Mouse (Mus musculus): Measurements from ENCODE around the gene Pnkd. TPM values are rescaled to one million over a fixed set of nuclear protein-coding genes. Genes with fewer than 3 reads are reported as not detected.

Pnkd gene
- total RNA-seq (2017) = 11.6 and 17.2 TPM in 2 replicates

DNA sequence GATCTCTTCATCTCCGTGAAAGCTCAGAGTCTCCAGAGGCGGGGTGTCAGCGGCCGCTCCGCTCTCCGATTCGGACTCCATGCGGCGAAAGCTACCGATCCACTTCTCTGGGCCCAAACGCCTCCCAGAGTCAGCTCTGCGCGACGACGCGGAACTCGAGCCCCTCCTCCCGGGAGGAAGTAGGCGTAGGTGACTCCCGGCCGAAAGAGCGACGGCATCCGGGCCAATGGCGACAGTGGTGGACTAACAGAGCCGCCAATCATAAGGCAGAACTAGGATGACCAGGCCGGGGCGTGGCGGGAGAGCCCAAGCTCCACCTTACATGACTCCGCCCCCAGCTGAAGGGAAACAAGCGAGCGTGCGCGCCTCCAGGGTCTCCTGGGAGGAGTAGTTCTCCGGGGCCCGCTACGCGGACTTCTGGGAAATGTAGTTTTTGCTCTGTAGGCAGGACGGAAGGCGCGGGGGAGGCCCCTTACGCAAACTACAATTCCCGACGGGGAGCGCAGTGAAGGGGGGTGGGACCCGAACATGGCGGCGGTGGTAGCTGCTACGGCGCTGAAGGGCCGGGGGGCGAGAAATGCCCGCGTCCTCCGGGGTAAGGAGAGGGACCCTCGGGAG is at the start of gene Pnkd, which contains the start of gene Aamp:
Gene Pnkd (plus strand): TSS at position 388 of the 618 bp plus-strand sequence.
Gene Aamp (minus strand): TSS at position 196 of the 618 bp plus-strand sequence.
- peak; percentile 90 for ATAC-seq (replicated peaks; ENCODE audit: low read depth, poor library complexity, severe bottlenecking)

DNA sequence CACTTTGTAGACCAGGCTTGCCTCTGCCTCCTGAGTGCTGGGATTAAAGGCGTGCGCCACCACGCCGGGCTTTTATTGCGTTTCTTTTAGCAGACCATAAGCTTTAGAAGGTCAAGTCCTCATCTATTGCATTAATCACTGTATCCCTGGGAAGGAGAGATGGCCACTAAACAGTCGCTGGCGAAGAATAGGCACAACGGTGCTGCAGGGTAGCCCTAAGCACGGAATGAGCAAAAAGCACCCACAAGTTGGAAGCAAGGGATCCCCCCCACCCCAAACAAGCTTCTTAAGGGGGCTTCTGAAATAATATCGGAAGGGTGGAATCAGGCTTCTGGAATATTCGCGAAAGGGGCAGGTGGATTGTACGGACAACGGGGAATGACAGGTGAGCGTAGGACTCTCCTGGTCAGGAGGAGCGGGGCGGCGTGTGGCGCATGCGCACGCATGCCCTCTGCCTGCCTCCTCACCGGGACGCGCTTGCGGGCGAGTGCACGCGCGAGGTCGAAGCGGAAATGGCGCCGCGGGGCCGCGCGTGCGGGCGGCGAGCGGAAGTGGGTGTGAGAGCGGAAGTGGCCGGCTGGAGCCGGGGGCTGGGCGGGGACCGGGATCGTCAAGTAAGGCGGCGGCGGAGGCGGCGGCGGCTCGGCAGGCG is 48.7 kb upstream of the Pnkd start, which contains the start of gene Arpc2:
Gene Arpc2 (plus strand): TSS at position 147 of the 652 bp plus-strand sequence.
- ATAC-seq (replicated peaks; ENCODE audit: low read depth, poor library complexity, severe bottlenecking) = peak; percentile 58

GRCm38 (mm10) chr1:74236590-74237317 is 48.0 kb upstream of the Pnkd start:
- peak; percentile 50 for ATAC-seq (replicated peaks; ENCODE audit: low read depth, poor library complexity, severe bottlenecking)

DNA sequence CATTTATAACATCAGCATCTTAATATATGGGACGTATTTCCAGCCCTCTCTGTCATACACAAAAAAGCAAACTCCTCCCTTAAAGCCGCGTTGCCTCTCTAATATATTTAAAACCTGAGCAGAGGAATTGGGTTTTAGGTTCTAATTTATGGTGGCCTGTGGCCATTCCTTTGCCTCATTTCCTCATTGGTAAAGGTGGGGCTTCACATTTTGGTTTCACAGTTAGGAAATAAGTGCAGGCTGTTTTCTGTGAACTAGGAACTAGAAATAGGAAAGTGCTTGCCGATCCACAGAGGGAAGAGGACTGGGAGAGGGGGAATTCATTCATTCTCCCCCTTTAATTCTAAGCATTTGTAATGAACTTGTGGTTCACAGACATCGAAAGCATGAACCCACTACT is 47.1 kb upstream of the Pnkd start:
- ATAC-seq (replicated peaks; ENCODE audit: low read depth, poor library complexity, severe bottlenecking) = peak; percentile 12

- peak; percentile 36 for ATAC-seq (replicated peaks; ENCODE audit: low read depth, poor library complexity, severe bottlenecking)
Observed at GRCm38 (mm10) chr1:74238136-74238535, 46.6 kb upstream of the Pnkd start.

GRCm38 (mm10) chr1:74239162-74239561 is 45.6 kb upstream of the Pnkd start:
- ATAC-seq (replicated peaks; ENCODE audit: low read depth, poor library complexity, severe bottlenecking) = no peak

DNA sequence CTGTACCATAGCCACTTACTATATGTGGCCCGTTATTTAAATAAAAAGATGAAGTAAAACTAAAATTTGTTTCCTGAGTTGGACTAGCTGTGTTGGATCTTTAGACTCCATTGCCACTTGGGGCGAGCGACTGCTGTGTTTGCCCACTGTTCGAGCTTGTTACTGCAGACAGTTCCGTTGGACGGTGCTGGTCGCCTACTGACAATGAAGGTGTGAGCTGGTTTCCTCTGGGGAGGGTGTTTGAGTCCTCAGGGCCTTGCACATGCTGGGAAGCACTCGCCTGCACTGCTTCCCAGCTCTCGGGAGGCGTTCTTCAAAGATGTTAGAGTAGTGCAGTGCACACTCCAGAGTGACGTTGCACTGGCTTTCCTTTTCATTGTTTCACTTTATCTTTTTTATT is 45.1 kb upstream of the Pnkd start:
- no peak for ATAC-seq (replicated peaks; ENCODE audit: low read depth, poor library complexity, severe bottlenecking)

DNA sequence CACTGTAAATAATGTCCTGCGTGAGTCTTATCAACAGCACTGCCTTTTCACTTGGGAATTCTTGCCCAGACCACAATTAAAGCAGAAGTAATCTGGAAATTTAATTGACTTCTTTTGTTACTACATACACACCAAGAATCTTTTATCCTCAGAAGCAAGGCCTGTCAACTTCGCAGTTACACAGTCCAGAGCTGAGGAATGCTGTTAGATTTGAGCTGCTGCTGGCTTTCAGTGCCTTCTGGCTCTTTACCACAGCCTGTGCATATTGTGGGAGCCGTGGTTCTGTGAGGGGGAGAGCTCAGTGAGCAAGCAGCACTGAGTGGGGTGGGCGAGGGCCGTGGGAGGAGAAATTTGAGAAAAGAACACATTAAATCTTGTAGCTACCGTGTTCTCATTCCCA is 44.4 kb upstream of the Pnkd start:
- ATAC-seq (replicated peaks; ENCODE audit: low read depth, poor library complexity, severe bottlenecking) = no peak

DNA sequence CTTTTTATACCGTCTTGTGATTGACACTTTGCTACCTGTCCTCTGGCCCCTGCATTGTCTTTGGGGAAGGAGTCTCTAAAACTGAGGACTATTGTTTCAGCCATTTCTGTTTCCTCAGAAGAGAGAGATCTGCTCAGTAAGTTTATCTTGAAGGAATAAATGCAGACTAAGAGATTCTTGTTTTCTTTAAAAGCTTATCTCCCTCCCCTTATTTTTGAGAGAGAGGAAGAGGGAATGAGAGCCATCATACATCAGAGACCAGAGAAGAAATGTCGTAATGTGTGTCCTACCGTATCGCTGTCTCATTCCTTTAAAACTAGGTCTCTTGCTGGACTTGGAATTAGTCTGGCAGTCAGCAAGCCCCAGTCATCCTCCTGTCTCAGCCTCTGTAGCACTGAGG is 43.9 kb upstream of the Pnkd start:
- no peak for ATAC-seq (replicated peaks; ENCODE audit: low read depth, poor library complexity, severe bottlenecking)

DNA sequence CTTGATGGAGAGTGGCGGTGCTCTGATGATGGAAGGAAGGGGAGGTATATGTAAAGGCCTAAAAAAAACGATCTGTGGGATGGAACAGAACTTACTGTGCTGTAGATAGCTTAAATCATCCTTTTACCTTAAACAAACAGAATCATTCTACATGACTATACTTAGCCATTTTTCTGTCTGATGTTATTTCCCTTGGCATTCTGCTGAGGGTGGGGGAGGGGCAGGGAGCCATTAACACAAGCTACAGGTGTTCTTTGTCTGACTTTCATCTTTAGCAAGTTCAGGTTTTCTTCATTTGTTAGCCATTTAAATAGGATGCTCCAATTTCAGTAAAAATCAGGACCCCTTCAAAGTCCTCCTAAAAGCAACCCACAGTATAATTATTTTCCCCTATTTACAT is 39.2 kb upstream of the Pnkd start:
- ATAC-seq (replicated peaks; ENCODE audit: low read depth, poor library complexity, severe bottlenecking) = no peak

GRCm38 (mm10) chr1:74248799-74249198 is 35.9 kb upstream of the Pnkd start:
- peak; percentile 97 for ATAC-seq (replicated peaks; ENCODE audit: low read depth, poor library complexity, severe bottlenecking)

DNA sequence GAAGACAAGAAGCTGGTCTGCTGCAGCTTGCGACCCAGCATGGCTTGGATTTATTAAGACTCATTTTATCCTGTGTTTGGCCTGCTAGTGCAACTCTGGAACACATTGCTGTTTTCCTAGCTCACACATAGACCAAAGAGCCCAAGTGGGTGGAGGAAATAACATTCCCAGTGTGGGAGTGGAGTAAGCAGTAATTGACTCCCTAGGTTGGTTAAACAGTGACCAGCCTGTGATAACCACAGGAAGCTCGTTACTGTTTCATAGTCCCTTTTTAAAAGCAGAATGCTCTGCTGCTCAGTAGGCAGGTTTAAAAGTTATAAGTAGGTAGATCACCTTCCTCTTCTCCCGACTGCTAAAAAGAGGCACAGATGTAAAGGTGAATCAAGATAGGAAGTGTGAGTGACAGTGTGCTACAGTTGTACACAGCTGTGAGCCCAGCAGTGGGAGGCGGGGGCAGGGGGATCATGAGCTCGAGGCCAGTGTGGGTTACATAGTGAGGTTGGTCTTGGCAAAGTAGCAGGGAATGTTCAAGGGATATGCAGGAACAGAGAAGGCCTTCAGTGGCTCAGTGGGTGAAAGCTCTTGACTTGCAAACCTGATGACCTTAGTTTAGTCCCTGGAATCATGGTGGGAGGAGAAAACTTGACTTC is 35.3 kb upstream of the Pnkd start:
- no peak for ATAC-seq (replicated peaks; ENCODE audit: low read depth, poor library complexity, severe bottlenecking)

DNA sequence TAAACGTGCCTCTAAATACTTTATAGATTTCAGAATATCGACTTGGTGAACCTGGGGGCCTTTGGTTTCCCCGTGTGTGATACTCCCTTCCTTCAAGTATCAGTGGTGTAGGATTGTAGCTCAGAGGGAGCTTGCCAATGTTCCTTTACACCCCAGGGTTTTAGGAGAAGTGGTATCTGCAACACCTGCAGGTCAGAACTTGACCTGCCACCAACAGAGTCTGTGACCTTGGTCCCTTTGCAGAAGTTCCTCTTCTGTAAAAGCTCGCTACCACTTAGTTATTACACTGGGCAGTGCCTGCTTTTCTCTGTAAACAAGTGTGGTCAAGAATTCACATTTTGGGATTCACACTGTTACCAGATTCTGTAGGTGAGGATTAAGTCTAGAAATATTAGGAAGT is 34.6 kb upstream of the Pnkd start:
- 0 out of 2 replicates have a peak, but pooled peaks have one; percentile 13 for ATAC-seq (replicated peaks; ENCODE audit: low read depth, poor library complexity, severe bottlenecking)

DNA sequence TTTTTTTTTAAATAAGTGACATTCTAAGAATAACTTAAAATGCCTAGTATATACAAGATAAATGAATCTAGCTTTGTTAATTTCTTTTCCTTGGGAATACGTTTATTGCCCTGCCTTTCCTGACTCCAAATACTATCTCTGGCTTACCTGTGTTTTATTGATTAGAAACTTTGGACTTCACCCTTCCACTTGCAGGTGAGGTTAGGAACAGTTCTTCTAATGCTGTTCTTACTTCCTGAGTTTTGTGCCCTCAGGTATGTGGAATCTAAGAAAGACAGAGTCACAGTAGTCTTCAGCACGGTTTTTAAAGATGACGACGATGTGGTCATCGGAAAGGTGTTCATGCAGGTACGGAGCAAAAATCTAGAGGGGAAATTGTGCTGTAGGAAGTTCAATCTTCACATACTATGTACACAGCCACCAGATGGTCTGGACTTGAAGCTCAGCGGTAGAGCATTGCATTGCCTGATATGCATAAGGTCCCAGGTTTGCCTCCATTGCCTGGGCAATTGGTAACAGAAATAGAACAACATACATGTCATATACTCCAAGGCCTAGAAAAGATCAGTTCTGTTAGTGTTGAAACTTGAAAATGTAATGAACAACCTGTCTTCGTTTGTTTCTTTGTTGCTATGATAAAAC is 28.9 kb upstream of the Pnkd start:
- ATAC-seq (replicated peaks; ENCODE audit: low read depth, poor library complexity, severe bottlenecking) = no peak

- ATAC-seq (replicated peaks; ENCODE audit: low read depth, poor library complexity, severe bottlenecking) = no peak
Observed at GRCm38 (mm10) chr1:74256782-74257181, 27.9 kb upstream of the Pnkd start.

DNA sequence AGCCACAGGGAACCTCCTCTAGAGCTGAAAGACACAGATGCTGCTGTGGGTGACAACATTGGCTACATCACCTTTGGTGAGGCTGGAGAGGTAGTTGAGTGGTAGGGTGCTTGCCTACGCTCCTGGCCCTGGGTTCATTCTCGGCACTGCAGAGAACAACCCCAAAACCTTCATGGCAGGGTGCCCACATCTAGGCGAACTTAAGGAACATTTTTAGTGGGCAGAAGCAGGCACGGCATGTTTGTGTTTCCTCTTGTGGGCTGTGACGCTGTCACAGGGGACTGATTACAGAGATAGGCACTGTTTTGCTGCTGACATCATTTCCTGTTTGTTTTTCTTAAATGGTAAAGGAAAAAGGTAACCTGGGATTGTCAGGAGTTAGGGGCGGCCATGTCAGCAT is 22.2 kb upstream of the Pnkd start:
- 0 out of 2 replicates have a peak, but pooled peaks have one; percentile 27 for ATAC-seq (replicated peaks; ENCODE audit: low read depth, poor library complexity, severe bottlenecking)

DNA sequence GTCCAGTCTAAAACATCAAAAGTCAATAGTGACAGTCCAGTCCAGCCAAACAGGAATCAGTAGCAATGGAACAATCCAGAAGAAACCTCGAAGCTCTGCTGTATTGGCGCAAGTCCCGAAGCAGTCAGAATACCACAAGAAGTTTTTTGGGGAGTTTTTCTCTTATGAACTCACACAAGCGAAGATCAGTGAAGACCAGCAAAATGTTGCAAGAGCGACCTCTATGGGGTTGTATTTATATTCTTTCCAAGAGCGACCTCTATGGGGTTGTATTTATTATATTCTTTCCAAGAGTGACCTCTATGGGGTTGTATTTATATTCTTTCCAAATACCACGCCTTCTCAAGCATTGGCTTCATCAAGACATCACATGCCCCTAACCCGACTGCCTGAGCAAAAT is 16.0 kb upstream of the Pnkd start:
- peak; percentile 26; the same call in 1 of the 2 replicates for ATAC-seq (replicated peaks; ENCODE audit: low read depth, poor library complexity, severe bottlenecking)

- no peak for ATAC-seq (replicated peaks; ENCODE audit: low read depth, poor library complexity, severe bottlenecking)
Observed at GRCm38 (mm10) chr1:74271659-74272058, 13.1 kb upstream of the Pnkd start.

DNA sequence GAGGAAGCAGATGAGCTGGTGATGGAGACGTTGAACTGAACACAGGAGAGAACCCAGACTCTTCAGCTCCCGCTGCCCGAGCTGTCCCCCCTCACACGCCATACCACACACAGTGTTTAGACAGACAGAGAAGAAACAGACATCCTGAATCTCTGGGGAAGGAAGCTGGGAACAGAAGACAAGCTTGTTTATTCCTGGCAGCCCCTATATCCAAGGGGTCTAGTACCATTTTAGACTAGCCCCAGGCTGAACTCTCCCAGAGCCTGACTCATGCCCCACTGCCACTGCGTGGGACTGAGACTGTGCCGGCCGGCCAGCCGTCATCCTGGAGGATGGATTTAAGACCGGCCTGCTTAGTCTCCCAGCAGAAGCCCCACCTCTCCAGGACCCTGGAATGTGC is 9.7 kb upstream of the Pnkd start:
- ATAC-seq (replicated peaks; ENCODE audit: low read depth, poor library complexity, severe bottlenecking) = no peak; the same call in 1 of the 2 replicates

- no peak for ATAC-seq (replicated peaks; ENCODE audit: low read depth, poor library complexity, severe bottlenecking)
Observed at GRCm38 (mm10) chr1:74277041-74277440, 7.7 kb upstream of the Pnkd start.

All from common myeloid progenitor, adult 5-6 weeks (primary cell).